Mouse (Mus musculus) mouse embryonic stem cell (cell line): ENCODE data around the gene Bcl9.

Experiments
- in situ Hi-C, 2 experiments: fragments of 300-500 bp; cut with MboI; formaldehyde crosslinking; loops; 1 replicate in 1 of 2; 3 replicates in 1 of 2; pipeline ENCODE4 v1.14.3; 2019 to 2020; ENCODE audit warnings: low sequenced_read_pairs in 2 of 2, low pct_unique_long_range_greater_than_20kb in 1 of 2, mixed read lengths in 1 of 2; ENCODE audit not compliant: unreplicated experiment in 1 of 2

Bcl9 gene

DNA sequence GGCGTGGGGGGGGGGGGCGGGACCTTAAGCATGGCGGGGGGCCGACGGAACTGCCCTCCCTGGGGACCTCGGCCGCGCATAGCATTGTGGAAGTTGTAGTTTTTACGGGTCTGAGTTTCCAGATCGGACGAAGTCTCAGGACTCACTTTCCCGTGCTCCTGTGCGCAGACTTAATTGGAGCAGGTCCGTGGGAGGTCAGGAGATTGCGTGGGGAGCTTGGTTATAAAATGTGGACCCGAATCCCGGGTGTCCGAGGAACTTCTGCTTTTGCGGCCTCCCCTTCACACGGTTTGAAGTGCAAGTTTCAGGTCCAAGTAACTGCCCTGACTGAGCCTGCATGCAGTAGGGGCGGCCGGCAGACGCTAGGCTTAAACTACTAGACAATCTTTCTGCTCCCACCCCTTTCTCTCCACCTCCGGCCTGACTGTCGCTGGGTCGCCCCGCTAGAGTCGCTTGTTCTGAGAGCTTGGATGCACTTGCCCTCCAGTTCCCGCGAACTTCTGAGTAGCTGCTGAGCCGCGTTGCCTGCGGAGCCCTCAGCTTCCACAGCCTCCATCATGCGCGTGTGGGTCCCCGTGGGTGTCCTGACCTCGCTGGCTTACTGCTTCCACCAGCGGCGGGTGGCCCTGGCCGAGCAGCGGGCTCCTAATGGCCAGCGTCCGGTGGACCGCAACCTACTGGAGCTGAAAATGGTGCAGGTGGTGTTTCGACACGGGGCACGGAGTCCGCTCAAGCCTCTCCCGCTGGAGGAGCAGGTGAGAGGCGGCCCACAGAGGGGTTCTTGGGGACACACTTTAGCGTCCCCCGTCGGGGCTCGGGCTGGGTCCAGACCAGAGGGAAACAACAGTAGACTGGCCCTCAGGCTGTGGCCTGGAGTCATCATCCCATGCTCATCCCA, 138.9 kb downstream of the Bcl9 start, which contains the start of gene Acp6:
TSS of gene Acp6 (plus strand) at position 167 of the 898 bp plus-strand sequence.
- in situ Hi-C loops: loop anchor here in 1 of 2 experiments (25.0 kb wide), 1 partner anchor 597 kb away; the partner anchor contains the start of gene Txnip

DNA sequence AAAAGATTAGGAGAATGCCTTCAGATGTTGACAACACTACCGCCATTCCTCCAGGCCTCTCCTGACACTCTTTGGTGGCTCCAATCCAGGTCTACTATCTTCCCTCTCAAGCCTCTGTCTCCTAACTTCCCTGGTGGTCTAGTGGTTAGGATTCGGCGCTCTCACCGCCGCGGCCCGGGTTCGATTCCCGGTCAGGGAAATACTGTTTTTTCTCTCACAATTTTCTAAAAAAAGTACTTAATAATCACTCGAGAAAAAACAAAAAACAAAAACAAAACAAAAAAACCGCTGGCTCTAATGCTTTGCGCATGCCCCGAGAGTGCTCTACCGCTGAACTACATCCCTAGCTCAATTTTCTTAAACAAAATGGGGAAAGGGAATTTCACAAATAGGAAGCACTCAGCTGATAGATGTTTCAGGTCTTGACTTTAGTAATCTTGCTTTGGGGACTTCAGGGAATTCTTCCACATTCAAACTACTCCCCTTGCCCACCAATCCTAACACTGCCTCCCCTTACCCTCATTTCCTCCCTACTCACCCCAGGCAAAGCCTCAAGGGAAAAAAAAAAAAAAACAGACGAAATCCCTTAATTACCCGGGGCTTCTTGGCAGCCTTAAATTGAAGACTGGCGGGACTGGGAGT, 139.6 kb downstream of the Bcl9 start:
- in situ Hi-C loops: loop anchor here in 1 of 2 experiments (25.0 kb wide), 1 partner anchor 596 kb away; the partner anchor contains the start of gene Txnip

- in situ Hi-C loops: loop anchor here in 1 of 2 experiments (25.0 kb wide), 1 partner anchor 595 kb away; the partner anchor contains the start of gene Txnip
Measured at GRCm38 (mm10) chr3:97157308-97157707, 140.4 kb downstream of the Bcl9 start.

GRCm38 (mm10) chr3:97156431-97156830, 141.3 kb downstream of the Bcl9 start:
- in situ Hi-C loops: loop anchor here in 1 of 2 experiments (25.0 kb wide), 1 partner anchor 594 kb away; the partner anchor contains the start of gene Txnip
